Mouse (Mus musculus): ENCODE measurements around the gene Klf3.
A peak's percentile ranks its signal among the peaks of the same experiment; 100 is the strongest.

- TF ChIP-seq EP300 (IDR thresholded peaks at IDR 0.05; ENCODE audit: low read depth) = peak; percentile 49; the same call in 1 of the 2 replicates
- TF ChIP-seq CTCF (IDR thresholded peaks at IDR 0.05; ENCODE audit: low read depth) = no peak
Measured at GRCm38 (mm10) chr5:64812124-64812982, 9.2 kb downstream of the Klf3 start.

All from liver, embryonic 14.5 days (tissue).